ENCODE assay signal across 17 mouse cellular contexts in genomic region chr4:59337533-59337885, GRCm38 (mm10).
"Had no signal": no experiment of that assay in that cellular context is flagged by ENCODE, and none has a peak within 500 bp of the region (broad histone marks: within the 10 kb centered on the region; RNA-seq: fewer than 3 reads in every experiment).

No protein-coding gene starts in this region.

- DNase-seq: kidney, adult 18-20 months; kidney, adult 9 months; kidney, postnatal 14 days; layer of hippocampus, adult 9-11 months; liver; liver, embryonic 13.5 days; lung, embryonic 14.5 days; retina, postnatal 1 day; thymus, postnatal 25 days had no signal

- H3K4me1 ChIP-seq: limb, embryonic 10.5 days had no signal

- H3K9me3 ChIP-seq: limb, embryonic 10.5 days; limb, embryonic 13.5 days; liver, embryonic 13.5 days; midbrain, embryonic 12.5 days; midbrain, embryonic 15.5 days; neural tube, embryonic 13.5 days had no signal

- H3K36me3 ChIP-seq: limb, embryonic 10.5 days; limb, embryonic 13.5 days; midbrain, embryonic 12.5 days; midbrain, embryonic 15.5 days; neural tube, embryonic 13.5 days had no signal

- ATAC-seq: lung, postnatal 0 days; midbrain, embryonic 15.5 days had no signal

- H3K27ac ChIP-seq: layer of hippocampus, adult 2 months; limb, embryonic 10.5 days; liver, embryonic 13.5 days; macrophage; midbrain, embryonic 12.5 days; midbrain, embryonic 15.5 days; neural tube, embryonic 13.5 days had no signal

- H3K4me3 ChIP-seq: layer of hippocampus, adult 2 months; limb, embryonic 10.5 days; limb, embryonic 13.5 days; liver, embryonic 13.5 days; midbrain, embryonic 12.5 days; midbrain, embryonic 15.5 days; neural tube, embryonic 13.5 days had no signal

- H3K4me2 ChIP-seq: limb, embryonic 13.5 days; liver, embryonic 13.5 days; lung, embryonic 14.5 days; midbrain, embryonic 12.5 days; midbrain, embryonic 15.5 days; neural tube, embryonic 13.5 days had no signal

- H3K9ac ChIP-seq: limb, embryonic 13.5 days; liver, embryonic 13.5 days; lung, embryonic 14.5 days; midbrain, embryonic 12.5 days; midbrain, embryonic 15.5 days; neural tube, embryonic 13.5 days had no signal

- H3K27me3 ChIP-seq: limb, embryonic 13.5 days; liver, embryonic 13.5 days; midbrain, embryonic 15.5 days; neural tube, embryonic 13.5 days had no signal
